Mouse (Mus musculus): ENCODE data around the gene Efcab5.

- TF ChIP-seq CHD2 (IDR thresholded peaks at IDR 0.05; ENCODE audit: low read depth, low read length) (no peak), MAFK (IDR thresholded peaks at IDR 0.05; ENCODE audit: insufficient read depth, low read depth, low read length) (no peak), ZC3H11A (IDR thresholded peaks at IDR 0.05; ENCODE audit: borderline replicate concordance, low read depth, low read length) (no peak)
Observed at GRCm38 (mm10) chr11:77148774-77149173, 40.0 kb downstream of the Efcab5 start.
